Comparison of ENCODE assay signal across 8 mouse cellular contexts in genomic region chr1:151096079-151096478, GRCm38 (mm10).
DNase-seq lines count a peak whose midpoint lies in the region; ATAC-seq lines count a peak whose summit lies in the region.

No protein-coding gene starts in this region.

- H3K27ac ChIP-seq in kidney, embryonic 15.5 days, result 0 out of 2 replicates have a peak overlapping the region, but pooled peaks have one; percentile 30
- H3K27ac ChIP-seq in midbrain, embryonic 10.5 days (replicated peaks), result peak overlapping the region; percentile 64

- no peaks in the 10 kb centered on the region for H3K9me3 ChIP-seq in kidney, embryonic 15.5 days (replicated peaks)
- H3K9me3 ChIP-seq in midbrain, embryonic 10.5 days (replicated peaks), result no peaks in the 10 kb centered on the region

- H3K4me3 ChIP-seq in kidney, embryonic 15.5 days (replicated peaks), result no peak overlapping the region
- no peak overlapping the region for H3K4me3 ChIP-seq in midbrain, embryonic 10.5 days

- H3K9ac ChIP-seq in kidney, embryonic 15.5 days, result no peak overlapping the region

- DNase-seq in kidney, adult 9 months, result no peak
- peak; percentile 46 for DNase-seq in midbrain, embryonic 10.5 days (ENCODE audit: low spot score)
- DNase-seq in thymus, postnatal 4 days, result peak; percentile 61
- no peak for DNase-seq in cerebellum, adult 18-20 months
- no peak for DNase-seq in urinary bladder, postnatal 25 days (ENCODE audit: low spot score)

- 25% methylated on average over 9 of the region's 9 CpGs for WGBS in kidney, embryonic 15.5 days
- WGBS in midbrain, embryonic 10.5 days, result 53% methylated on average over 9 of the region's 9 CpGs

- H3K4me1 ChIP-seq in kidney, embryonic 15.5 days, result peaks cover 24% of the 10 kb centered on the region
- peaks cover 10% of the 10 kb centered on the region for H3K4me1 ChIP-seq in midbrain, embryonic 10.5 days

- no peak overlapping the region for H3K4me2 ChIP-seq in kidney, embryonic 15.5 days

- H3K27me3 ChIP-seq in kidney, embryonic 15.5 days, result no peaks in the 10 kb centered on the region
- H3K27me3 ChIP-seq in midbrain, embryonic 10.5 days (ENCODE audit: low read depth, poor library complexity, severe bottlenecking), result no peaks in the 10 kb centered on the region

- H3K36me3 ChIP-seq in kidney, embryonic 15.5 days, result no peaks in the 10 kb centered on the region
- no peaks in the 10 kb centered on the region for H3K36me3 ChIP-seq in midbrain, embryonic 10.5 days

- ATAC-seq in kidney, embryonic 15.5 days (replicated peaks; ENCODE audit: low FRiP score), result peak; percentile 65
- peak; percentile 81 for ATAC-seq in erythroid progenitor cell, adult 5-6 weeks (replicated peaks; ENCODE audit: low FRiP score, poor library complexity, severe bottlenecking)
- peak; percentile 85 for ATAC-seq in inflammation-experienced regulatory T-cells, adult 6 months

Comparison
In these comparisons a context has a peak if more than half of its experiments do, and no peak if none do; other contexts are left out.
1. DNase-seq: peak in midbrain, embryonic 10.5 days (single experiment) and thymus, postnatal 4 days (single experiment); none in kidney, adult 9 months (single experiment), cerebellum, adult 18-20 months (0 of 2) and urinary bladder, postnatal 25 days (single experiment).
2. Peak in every context shown above with its lines, with median percentiles within 50 percentile points of each other: ATAC-seq.